Mouse (Mus musculus) embryonic facial prominence, embryonic 10.5 days (tissue): Measurements from ENCODE around the gene Slc6a16. TPM values are rescaled to one million over a fixed set of nuclear protein-coding genes. Genes with fewer than 3 reads are reported as not detected.

Source experiments
- DNase-seq: peaks from one replicate; pipeline ENCODE4 v3.0.0-alpha.2; 2017; ENCODE audit warnings: low spot score
- H3K27ac ChIP-seq: fragments of 300-500 bp; sonication (generic); replicated peaks from 2 replicates; pipeline ENCODE4 v1.5.1; 2016; ENCODE audit warnings: mild to moderate bottlenecking
- H3K27me3 ChIP-seq: fragments of 300-500 bp; sonication (generic); replicated peaks from 2 replicates; pipeline ENCODE4 v1.6.1; 2016; ENCODE audit warnings: low read depth, mild to moderate bottlenecking; ENCODE audit not compliant: poor library complexity, severe bottlenecking
- H3K36me3 ChIP-seq: fragments of 300-500 bp; sonication (generic); replicated peaks from 2 replicates; pipeline ENCODE4 v1.6.1; 2016; ENCODE audit warnings: mild to moderate bottlenecking, moderate library complexity
- H3K4me1 ChIP-seq: fragments of 300-500 bp; sonication (generic); 2 replicates; pipeline ENCODE4 v1.6.1; 2016
- H3K4me3 ChIP-seq: fragments of 300-500 bp; sonication (generic); 2 replicates; pipeline ENCODE4 v1.5.1; 2016; ENCODE audit warnings: mild to moderate bottlenecking, moderate library complexity
- H3K9me3 ChIP-seq: fragments of 300-500 bp; sonication (generic); 2 replicates; pipeline ENCODE4 v1.6.1; 2016; ENCODE audit warnings: mild to moderate bottlenecking
- WGBS: fragments of 180-500 bp; shearing (Covaris S2); methylation state at CpG from one replicate; pipeline ENCODE4 v1.1.7; 2016; 5-methylcytosine and 5-hydroxymethylcytosine counted together
- polyA plus RNA-seq: library from polyadenylated mRNA; unstranded; fragments of >200 nt; fragmentation: Nextera tagmentation; extraction: Ambion mirVana; gene quantifications from 2 replicates; pipeline ENCODE4 v1.2.1, GENCODE M21; 2016

Slc6a16 gene
- polyA plus RNA-seq, 1 experiment from 2014 or later = 0.32 TPM

DNA sequence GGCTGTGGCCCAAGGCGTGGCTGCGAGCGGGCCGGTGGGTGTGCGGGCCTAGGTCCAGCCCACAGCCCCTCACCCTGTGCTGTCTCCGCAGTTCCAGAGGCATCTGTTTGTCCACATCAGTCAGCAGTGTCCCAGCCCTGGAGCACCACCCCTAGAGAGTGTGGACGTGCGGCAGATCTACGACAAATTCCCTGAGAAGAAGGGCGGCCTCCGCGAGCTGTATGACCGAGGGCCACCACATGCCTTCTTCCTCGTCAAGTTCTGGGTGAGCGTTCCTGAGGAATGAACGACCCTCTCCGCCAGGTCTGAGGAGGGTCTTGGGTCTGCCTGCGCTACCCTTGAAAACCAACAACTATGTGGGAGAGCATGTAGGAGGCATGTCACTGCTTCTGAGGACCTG lies 12.3 kb upstream of the Slc6a16 start:
- WGBS = 97% methylated on average over 18 of the region's 18 CpGs
- Histone ChIP-seq H3K27me3 (0 out of 2 replicates have a peak, but pooled peaks cover 8% of the 10 kb centered on the region), H3K4me3 (no peak overlapping the region), H3K27ac (no peak overlapping the region), H3K4me1 (peaks cover 17% of the 10 kb centered on the region), H3K9me3 (no peaks in the 10 kb centered on the region), H3K36me3 (peaks cover 100% of the 10 kb centered on the region)
- no peak for DNase-seq

DNA sequence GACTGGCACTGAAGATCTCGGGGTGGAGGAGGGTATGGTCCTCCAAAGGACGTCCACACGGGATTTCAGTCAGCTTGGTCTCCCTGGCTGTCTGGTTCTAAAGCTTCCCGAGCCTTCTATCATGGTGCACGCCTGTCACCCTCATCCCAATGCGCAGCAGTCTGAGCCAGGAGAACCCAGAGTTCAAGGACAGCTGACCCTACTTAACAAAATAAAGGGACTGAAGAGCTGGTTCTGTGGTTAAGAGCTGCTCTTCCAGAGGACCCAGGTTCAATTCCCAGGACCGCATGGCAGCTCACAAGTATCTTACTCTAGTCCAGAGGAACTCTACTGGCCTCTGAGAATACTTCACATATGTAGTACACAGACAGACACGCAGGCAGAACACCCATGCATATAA lies 11.8 kb upstream of the Slc6a16 start:
- H3K4me3 ChIP-seq = no peak overlapping the region
- peaks cover 100% of the 10 kb centered on the region for H3K36me3 ChIP-seq
- peaks cover 22% of the 10 kb centered on the region for H3K4me1 ChIP-seq
- H3K9me3 ChIP-seq = no peaks in the 10 kb centered on the region
- H3K27me3 ChIP-seq = 0 out of 2 replicates have a peak, but pooled peaks cover 8% of the 10 kb centered on the region
- no peak for DNase-seq
- WGBS = 93% methylated on average over 8 of the region's 8 CpGs
- H3K27ac ChIP-seq = no peak overlapping the region

DNA sequence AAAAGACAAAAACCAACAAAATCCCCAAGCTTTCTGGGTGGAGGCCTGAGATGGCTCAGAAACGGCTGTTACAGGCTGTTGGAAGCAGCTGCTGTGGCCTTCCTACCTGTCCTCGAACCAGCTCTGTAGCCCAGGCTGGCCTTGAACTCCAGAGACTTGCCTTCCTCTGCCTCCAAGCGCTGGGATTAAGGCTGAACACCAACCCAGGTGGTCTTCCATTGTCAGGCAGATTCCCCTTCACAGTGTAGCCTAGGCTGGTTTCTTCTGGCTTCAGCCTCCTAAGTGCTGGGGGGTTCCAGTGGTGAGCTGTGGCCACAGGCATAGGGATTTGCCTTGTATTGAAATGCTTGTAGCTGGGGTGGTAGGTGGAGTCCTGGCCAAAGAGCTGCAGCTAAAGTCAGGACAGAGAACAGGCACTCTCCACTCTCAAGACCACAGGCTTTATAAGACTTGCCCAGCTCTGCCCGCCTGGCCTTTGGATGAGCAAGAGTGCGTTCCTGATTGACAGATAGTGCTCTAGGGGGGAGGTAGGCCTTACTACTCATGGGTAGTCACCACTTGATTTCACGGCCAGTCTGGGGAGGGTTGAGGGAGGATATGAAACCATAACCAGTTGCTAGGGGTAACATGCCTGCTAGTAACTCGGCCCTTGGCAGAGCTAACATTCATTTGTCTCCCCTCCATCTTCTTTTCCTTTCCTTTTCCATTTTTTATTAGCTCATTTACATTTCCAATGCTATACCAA lies 11.3 kb upstream of the Slc6a16 start:
- Histone ChIP-seq H3K27me3 (0 out of 2 replicates have a peak, but pooled peaks cover 8% of the 10 kb centered on the region), H3K36me3 (peaks cover 96% of the 10 kb centered on the region), H3K27ac (no peak overlapping the region), H3K4me3 (no peak overlapping the region), H3K4me1 (peaks cover 28% of the 10 kb centered on the region), H3K9me3 (no peaks in the 10 kb centered on the region)
- no peak for DNase-seq
- 90% methylated on average over 7 of the region's 7 CpGs for WGBS

DNA sequence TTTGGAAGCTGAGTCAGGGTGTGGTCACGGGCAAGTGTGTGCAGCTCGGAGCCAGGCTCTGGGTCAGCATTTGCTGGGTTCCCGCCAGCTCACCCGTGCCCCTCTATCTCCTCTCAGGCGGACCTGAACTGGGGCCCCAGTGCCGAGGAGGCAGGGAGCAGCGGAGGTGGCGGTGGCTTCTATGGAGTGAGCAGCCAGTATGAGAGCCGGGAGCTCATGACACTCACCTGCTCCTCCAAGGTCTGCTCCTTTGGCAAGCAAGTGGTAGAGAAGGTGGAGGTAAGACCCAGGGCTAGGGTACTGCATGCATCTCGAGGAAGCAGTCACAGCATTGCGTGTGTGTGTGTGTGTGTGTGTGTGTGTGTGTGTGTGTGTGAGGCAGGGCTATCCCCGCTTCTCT lies 9.7 kb upstream of the Slc6a16 start:
- H3K9me3 ChIP-seq = no peaks in the 10 kb centered on the region
- no peak for DNase-seq
- peaks cover 43% of the 10 kb centered on the region for H3K4me1 ChIP-seq
- no peak overlapping the region for H3K4me3 ChIP-seq
- 91% methylated on average over 12 of the region's 12 CpGs for WGBS
- no peak overlapping the region for H3K27ac ChIP-seq
- H3K36me3 ChIP-seq = peaks cover 81% of the 10 kb centered on the region
- H3K27me3 ChIP-seq = peaks cover 16% of the 10 kb centered on the region

- Histone ChIP-seq H3K27ac (no peak overlapping the region), H3K36me3 (peaks cover 73% of the 10 kb centered on the region), H3K4me3 (no peak overlapping the region), H3K4me1 (peaks cover 48% of the 10 kb centered on the region), H3K9me3 (no peaks in the 10 kb centered on the region), H3K27me3 (peaks cover 23% of the 10 kb centered on the region)
- DNase-seq = no peak
- 89% methylated on average over 11 of the region's 11 CpGs for WGBS
Observed at GRCm38 (mm10) chr7:45231941-45232340, 8.9 kb upstream of the Slc6a16 start.

GRCm38 (mm10) chr7:45232716-45233465 lies 8.0 kb upstream of the Slc6a16 start:
- no peak overlapping the region for H3K27ac ChIP-seq
- DNase-seq = peak; percentile 11
- H3K36me3 ChIP-seq = peaks cover 64% of the 10 kb centered on the region
- H3K9me3 ChIP-seq = no peaks in the 10 kb centered on the region
- WGBS = 72% methylated on average over 13 of the region's 13 CpGs
- peaks cover 51% of the 10 kb centered on the region for H3K4me1 ChIP-seq
- H3K27me3 ChIP-seq = peaks cover 33% of the 10 kb centered on the region
- H3K4me3 ChIP-seq = no peak overlapping the region

- DNase-seq = peak; percentile 34
- WGBS = 32% methylated on average over 20 of the region's 20 CpGs
- H3K27ac ChIP-seq = peak overlapping the region; percentile 7; the same call in 1 of the 2 replicates
- H3K4me3 ChIP-seq = peak overlapping the region; percentile 47
- H3K36me3 ChIP-seq = peaks cover 55% of the 10 kb centered on the region
- H3K27me3 ChIP-seq = peaks cover 42% of the 10 kb centered on the region
- H3K9me3 ChIP-seq = no peaks in the 10 kb centered on the region
- peaks cover 51% of the 10 kb centered on the region for H3K4me1 ChIP-seq
Observed at GRCm38 (mm10) chr7:45233580-45234332, 7.1 kb upstream of the Slc6a16 start.

DNA sequence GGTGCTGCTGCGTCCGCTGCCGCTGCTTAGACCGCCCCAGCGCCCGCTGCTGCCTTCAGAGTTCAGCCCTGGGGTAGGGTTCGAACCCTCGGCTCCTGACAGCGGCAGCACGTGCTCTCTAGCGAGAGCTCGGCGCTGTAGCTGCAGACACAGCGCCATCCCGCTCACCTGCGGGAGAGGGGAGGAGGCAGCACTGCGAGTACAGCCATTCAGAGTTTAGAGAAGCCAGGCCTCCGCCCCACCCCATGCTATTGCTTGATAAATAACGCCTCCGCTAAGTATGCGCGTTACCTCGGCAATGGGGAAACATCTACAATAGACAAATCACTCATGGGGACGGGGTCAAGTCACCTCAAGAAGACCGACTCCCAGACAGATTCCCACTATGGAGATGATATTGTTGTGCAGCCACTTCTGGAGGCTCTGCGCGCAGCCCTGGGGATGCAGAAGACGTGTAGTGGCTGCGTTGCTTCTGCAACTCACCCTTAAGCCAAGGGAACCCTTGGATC lies 6.5 kb upstream of the Slc6a16 start:
- peaks cover 56% of the 10 kb centered on the region for H3K4me1 ChIP-seq
- WGBS = 9% methylated on average over 29 of the region's 29 CpGs
- H3K27ac ChIP-seq = peak overlapping the region; percentile 42
- peak; percentile 57 for DNase-seq
- no peaks in the 10 kb centered on the region for H3K9me3 ChIP-seq
- H3K36me3 ChIP-seq = peaks cover 49% of the 10 kb centered on the region
- H3K4me3 ChIP-seq = peak overlapping the region; percentile 47
- H3K27me3 ChIP-seq = peaks cover 48% of the 10 kb centered on the region

DNA sequence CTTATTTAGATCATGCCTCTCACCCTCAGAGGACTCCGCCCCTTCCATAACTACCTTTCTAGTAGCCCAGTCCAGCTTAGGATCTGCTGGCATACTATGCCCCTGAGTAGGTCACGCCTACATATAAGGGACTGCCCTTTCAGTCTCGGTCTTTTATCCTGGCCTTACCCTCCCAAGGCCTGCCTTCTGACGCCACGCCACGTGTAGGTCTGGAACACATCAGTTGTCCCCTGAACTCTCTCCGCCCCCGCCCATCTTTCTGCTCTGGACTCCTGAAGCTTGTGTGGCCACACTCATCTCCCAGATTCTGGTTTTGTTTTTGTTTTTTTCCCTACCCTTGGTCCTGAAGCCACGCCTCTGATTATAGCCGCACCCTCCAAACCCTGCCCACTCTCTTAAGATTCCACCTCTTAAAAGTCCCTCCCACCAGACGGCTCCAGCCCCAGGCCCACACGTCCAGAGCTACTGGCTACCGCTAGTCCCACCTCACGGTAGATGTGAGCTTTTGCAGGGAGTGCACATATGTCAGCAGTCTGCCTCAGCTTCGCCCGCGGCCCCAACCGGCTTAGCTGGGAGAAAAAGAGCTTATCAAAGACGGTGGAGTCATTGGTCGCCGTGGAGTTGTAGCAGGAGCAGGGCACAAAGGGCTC lies 5.8 kb upstream of the Slc6a16 start:
- no peaks in the 10 kb centered on the region for H3K9me3 ChIP-seq
- WGBS = 3% methylated on average over 21 of the region's 21 CpGs
- H3K27me3 ChIP-seq = peaks cover 55% of the 10 kb centered on the region
- H3K4me1 ChIP-seq = peaks cover 56% of the 10 kb centered on the region
- DNase-seq = peak; percentile 83
- peak overlapping the region; percentile 42 for H3K27ac ChIP-seq
- peak overlapping the region; percentile 47 for H3K4me3 ChIP-seq
- peaks cover 42% of the 10 kb centered on the region for H3K36me3 ChIP-seq

DNA sequence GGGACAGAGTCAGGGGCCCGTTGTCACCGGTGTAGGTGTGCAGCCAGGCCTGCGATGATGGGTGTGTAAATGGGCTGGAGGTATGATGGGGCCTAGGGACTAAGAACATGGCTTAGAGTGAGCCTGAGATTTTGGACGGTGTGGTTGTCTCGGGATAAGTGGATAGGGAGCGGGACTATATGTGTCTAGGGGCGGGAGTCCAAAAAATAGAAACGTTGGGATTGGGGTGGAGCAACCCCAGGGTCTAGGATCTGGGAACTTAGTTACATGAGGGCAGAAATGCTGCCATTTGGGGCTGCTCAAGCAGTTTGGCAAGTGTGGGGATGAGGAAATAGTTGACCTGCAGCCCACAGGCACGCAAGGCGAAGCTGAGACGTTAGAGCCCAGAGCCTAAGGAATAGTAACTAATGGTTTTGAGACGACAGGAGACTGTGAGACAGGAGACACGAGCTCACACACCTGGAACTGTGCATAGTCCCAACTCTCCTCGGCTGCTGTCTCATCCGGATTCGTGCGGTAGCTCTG lies 5.2 kb upstream of the Slc6a16 start:
- no peaks in the 10 kb centered on the region for H3K9me3 ChIP-seq
- H3K4me3 ChIP-seq = peak overlapping the region; percentile 47
- DNase-seq = no peak
- H3K27me3 ChIP-seq = peaks cover 61% of the 10 kb centered on the region
- H3K36me3 ChIP-seq = peaks cover 35% of the 10 kb centered on the region
- H3K27ac ChIP-seq = peak overlapping the region; percentile 42
- H3K4me1 ChIP-seq = peaks cover 62% of the 10 kb centered on the region
- WGBS = 27% methylated on average over 17 of the region's 17 CpGs

- WGBS = 78% methylated on average over 17 of the region's 17 CpGs
- peak; percentile 8 for DNase-seq
- Histone ChIP-seq H3K36me3 (peaks cover 12% of the 10 kb centered on the region), H3K27me3 (peaks cover 70% of the 10 kb centered on the region), H3K4me3 (no peak overlapping the region), H3K27ac (no peak overlapping the region), H3K9me3 (no peaks in the 10 kb centered on the region), H3K4me1 (peaks cover 56% of the 10 kb centered on the region)
Observed at GRCm38 (mm10) chr7:45237747-45238699, 2.9 kb upstream of the Slc6a16 start.
